Mouse (Mus musculus): ENCODE measurements around the gene Tmem178b. TPM values are rescaled to one million over a fixed set of nuclear protein-coding genes. Genes with fewer than 3 reads are reported as not detected.

The Tmem178b gene
- polyA plus RNA-seq, 1 experiment from 2014 or later: not detected

DNA sequence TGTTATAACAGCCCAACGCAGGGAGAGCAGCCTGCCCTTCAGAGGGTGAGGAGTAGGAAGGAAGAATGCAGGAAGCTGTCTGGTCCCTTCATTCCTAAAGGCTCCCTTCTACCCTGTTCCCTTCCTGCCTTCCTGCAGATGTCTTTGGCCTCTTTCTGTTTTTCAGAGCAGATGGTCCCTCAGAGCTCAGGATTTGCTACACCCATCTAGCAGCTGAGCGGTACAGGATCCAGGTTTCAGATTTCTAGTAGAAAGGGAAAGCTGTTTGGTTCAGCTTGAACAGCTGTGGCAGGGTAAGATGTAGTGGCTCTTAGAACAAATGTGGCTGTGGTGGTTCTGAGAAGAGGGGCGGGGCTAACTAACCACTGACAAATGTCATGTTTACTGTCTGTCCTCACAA is 197.9 kb downstream of the Tmem178b start:
- 52% methylated on average over 3 of the region's 3 CpGs for WGBS (ENCODE audit: insufficient replicate concordance)
- Histone ChIP-seq H3K27ac (ENCODE audit: low read depth) (no peak overlapping the region), H3K27me3 (ENCODE audit: insufficient read depth, low read length) (no peaks in the 10 kb centered on the region), H3K4me1 (ENCODE audit: insufficient read depth) (no peaks in the 10 kb centered on the region), H3K4me3 (ENCODE audit: low read depth, low read length) (no peak overlapping the region), H3K9ac (replicated peaks) (no peak overlapping the region), H3K4me2 (ENCODE audit: low read depth, low read length) (no peak overlapping the region), H3K9me3 (ENCODE audit: low read length) (no peaks in the 10 kb centered on the region), H3K36me3 (replicated peaks; ENCODE audit: insufficient read depth, low read length) (no peaks in the 10 kb centered on the region)
- ATAC-seq (no peak), DNase-seq (no peak)
- TF ChIP-seq EP300 (IDR thresholded peaks at IDR 0.05; ENCODE audit: low read depth) (no peak), CTCF (IDR thresholded peaks at IDR 0.05; ENCODE audit: low read depth) (no peak)

DNA sequence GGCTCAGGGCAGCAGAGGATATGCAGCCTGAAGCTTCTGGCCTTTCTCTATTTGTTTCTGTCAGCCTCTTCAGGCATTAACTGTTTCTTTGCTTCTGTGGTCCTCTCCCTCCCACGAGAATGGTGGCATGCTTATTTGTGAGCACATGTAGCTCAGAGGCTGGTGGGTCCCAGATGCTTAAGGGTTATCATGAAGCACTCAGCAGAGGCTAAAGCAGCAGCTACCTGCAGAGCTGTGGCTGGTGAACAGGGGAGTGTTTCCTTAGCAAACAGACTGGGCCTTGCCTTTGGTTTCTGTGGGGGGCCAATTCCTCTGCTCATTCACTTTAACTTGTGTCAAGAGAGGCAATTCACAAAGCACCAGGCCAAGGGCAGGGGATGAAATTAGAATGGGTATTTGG is 203.0 kb downstream of the Tmem178b start:
- no peak for DNase-seq
- TF ChIP-seq EP300 (IDR thresholded peaks at IDR 0.05; ENCODE audit: low read depth) (no peak), CTCF (IDR thresholded peaks at IDR 0.05; ENCODE audit: low read depth) (no peak)
- Histone ChIP-seq H3K36me3 (replicated peaks; ENCODE audit: insufficient read depth, low read length) (no peaks in the 10 kb centered on the region), H3K4me3 (ENCODE audit: low read depth, low read length) (no peak overlapping the region), H3K27me3 (ENCODE audit: insufficient read depth, low read length) (no peaks in the 10 kb centered on the region), H3K4me1 (ENCODE audit: insufficient read depth) (no peaks in the 10 kb centered on the region), H3K4me2 (ENCODE audit: low read depth, low read length) (no peak overlapping the region), H3K9ac (replicated peaks) (no peak overlapping the region), H3K27ac (ENCODE audit: low read depth) (no peak overlapping the region), H3K9me3 (ENCODE audit: low read length) (no peaks in the 10 kb centered on the region)
- ATAC-seq: no peak
- WGBS (ENCODE audit: insufficient replicate concordance): 10% methylated on average over 1 of the region's 1 CpGs

DNA sequence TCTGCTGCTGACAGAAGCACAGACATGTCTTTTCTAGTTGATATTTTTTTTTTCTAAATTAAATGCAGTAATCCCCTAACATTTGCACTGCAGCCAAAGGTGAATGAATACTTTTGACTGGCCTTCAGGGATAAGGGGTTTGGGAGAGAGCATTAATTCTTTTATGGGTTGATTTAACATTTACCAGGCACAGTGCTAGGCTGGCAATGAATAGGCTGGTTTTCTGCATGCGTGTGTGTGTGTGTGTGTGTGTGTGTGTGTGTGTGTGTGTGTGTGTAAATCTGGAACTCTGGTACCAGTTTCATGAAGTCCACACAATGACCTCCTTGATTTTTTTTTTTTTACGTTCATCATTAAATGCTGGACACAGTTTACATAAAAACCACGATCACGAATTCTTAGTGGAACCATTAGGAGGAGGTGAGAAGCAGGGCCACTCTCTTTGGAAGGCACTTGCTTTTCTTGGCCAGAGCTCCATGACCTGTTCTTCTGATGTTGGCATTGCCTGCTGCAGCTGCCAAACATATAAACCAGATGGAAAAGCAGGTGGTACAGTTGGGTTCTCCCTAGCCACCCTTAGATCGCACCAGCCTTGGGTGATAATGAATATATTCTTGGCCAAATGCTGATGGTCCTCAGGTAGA is 203.7 kb downstream of the Tmem178b start:
- no peak overlapping the region for H3K4me3 ChIP-seq (ENCODE audit: low read depth, low read length)
- ATAC-seq: no peak

DNA sequence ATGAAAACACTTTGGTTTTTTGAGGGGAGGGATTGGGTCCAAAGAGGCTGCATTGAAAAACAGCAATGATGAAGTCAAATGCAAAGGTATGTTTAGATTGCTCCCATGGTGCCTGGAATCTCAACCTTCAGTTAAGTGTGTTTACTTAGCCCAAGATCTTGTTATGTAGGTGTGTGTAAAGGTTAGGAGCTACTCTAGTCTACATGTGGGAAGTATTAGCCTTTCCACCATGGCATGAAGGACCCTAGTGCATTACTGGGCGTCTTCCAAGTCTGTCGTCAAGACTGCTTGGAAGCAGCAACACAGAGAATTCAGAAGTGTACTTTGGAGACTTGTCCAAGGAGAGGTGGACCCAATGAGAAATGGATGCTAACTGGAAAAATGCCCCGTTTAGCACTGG is 205.3 kb downstream of the Tmem178b start:
- Histone ChIP-seq H3K4me2 (ENCODE audit: low read depth, low read length) (no peak overlapping the region), H3K4me1 (ENCODE audit: insufficient read depth) (no peaks in the 10 kb centered on the region), H3K27ac (ENCODE audit: low read depth) (no peak overlapping the region), H3K4me3 (ENCODE audit: low read depth, low read length) (no peak overlapping the region), H3K27me3 (ENCODE audit: insufficient read depth, low read length) (no peaks in the 10 kb centered on the region), H3K36me3 (replicated peaks; ENCODE audit: insufficient read depth, low read length) (no peaks in the 10 kb centered on the region), H3K9ac (replicated peaks) (no peak overlapping the region), H3K9me3 (ENCODE audit: low read length) (no peaks in the 10 kb centered on the region)
- WGBS (ENCODE audit: insufficient replicate concordance): 75% methylated on average over 3 of the region's 3 CpGs
- TF ChIP-seq EP300 (IDR thresholded peaks at IDR 0.05; ENCODE audit: low read depth): no peak
- TF ChIP-seq CTCF (IDR thresholded peaks at IDR 0.05; ENCODE audit: low read depth): no peak
- ATAC-seq (no peak), DNase-seq (no peak)

More for the DNA sequence above, 203.7 kb downstream of the Tmem178b start:
- H3K9ac ChIP-seq (replicated peaks): no peak overlapping the region
- DNase-seq: no peak
- no peaks in the 10 kb centered on the region for H3K27me3 ChIP-seq (ENCODE audit: insufficient read depth, low read length)
- H3K27ac ChIP-seq (ENCODE audit: low read depth): no peak overlapping the region
- no peaks in the 10 kb centered on the region for H3K9me3 ChIP-seq (ENCODE audit: low read length)
- no peak overlapping the region for H3K4me2 ChIP-seq (ENCODE audit: low read depth, low read length)
- WGBS (ENCODE audit: insufficient replicate concordance): 78% methylated on average over 5 of the region's 5 CpGs
- TF ChIP-seq CTCF (IDR thresholded peaks at IDR 0.05; ENCODE audit: low read depth): no peak
- no peak for TF ChIP-seq EP300 (IDR thresholded peaks at IDR 0.05; ENCODE audit: low read depth)
- H3K4me1 ChIP-seq (ENCODE audit: insufficient read depth): no peaks in the 10 kb centered on the region
- H3K36me3 ChIP-seq (replicated peaks; ENCODE audit: insufficient read depth, low read length): no peaks in the 10 kb centered on the region

DNA sequence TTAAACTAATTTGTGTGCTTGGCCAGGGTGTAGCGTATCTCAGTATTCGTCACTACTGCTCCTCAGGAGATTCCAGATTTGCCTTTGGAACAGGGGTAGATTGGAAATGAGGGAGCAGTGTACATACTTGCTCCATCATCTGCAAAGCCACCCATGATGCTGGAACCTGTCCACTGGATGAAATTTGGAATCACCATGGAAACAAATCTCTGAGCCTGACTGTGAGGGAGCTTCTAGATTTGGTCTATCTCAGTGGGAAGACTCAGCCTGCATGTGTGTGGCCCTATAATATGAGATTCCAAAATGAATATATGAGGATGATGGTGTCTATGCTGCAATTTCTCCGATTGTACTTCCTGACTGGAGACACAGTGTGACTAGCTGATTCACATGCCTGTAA is 210.7 kb downstream of the Tmem178b start:
- TF ChIP-seq EP300 (IDR thresholded peaks at IDR 0.05; ENCODE audit: low read depth) (no peak), CTCF (IDR thresholded peaks at IDR 0.05; ENCODE audit: low read depth) (no peak)
- H3K27me3 ChIP-seq (ENCODE audit: insufficient read depth, low read length): no peaks in the 10 kb centered on the region
- no peaks in the 10 kb centered on the region for H3K36me3 ChIP-seq (replicated peaks; ENCODE audit: insufficient read depth, low read length)
- 81% methylated on average over 3 of the region's 3 CpGs for WGBS (ENCODE audit: insufficient replicate concordance)
- H3K4me2 ChIP-seq (ENCODE audit: low read depth, low read length): no peak overlapping the region
- no peak overlapping the region for H3K9ac ChIP-seq (replicated peaks)
- ATAC-seq (no peak), DNase-seq (no peak)
- H3K4me3 ChIP-seq (ENCODE audit: low read depth, low read length): no peak overlapping the region
- H3K4me1 ChIP-seq (ENCODE audit: insufficient read depth): no peaks in the 10 kb centered on the region
- H3K27ac ChIP-seq (ENCODE audit: low read depth): no peak overlapping the region
- H3K9me3 ChIP-seq (ENCODE audit: low read length): no peaks in the 10 kb centered on the region

DNA sequence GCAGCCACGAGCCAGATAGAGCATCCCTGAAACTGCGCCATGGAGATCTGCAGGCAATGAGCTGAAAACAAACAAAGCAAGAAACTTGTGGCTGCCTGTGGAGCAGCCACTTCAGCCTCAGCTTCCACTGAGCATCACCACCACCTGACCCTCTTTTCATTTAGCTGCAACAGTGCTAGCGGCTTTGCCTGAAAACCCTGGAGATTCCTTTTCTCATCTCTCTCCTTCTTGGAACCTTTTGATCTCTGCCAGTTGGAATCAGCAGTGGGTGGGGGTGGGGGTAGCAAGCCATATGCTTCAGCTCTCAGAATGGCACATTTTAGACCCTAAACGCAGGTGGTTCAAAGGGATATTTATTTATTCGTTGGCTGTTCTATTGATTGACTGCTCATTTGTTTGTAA is 218.2 kb downstream of the Tmem178b start:
- H3K4me1 ChIP-seq (ENCODE audit: insufficient read depth): no peaks in the 10 kb centered on the region
- no peak overlapping the region for H3K9ac ChIP-seq (replicated peaks)
- no peak overlapping the region for H3K27ac ChIP-seq (ENCODE audit: low read depth)
- no peak overlapping the region for H3K4me2 ChIP-seq (ENCODE audit: low read depth, low read length)
- no peak for ATAC-seq
- H3K4me3 ChIP-seq (ENCODE audit: low read depth, low read length): no peak overlapping the region
- H3K27me3 ChIP-seq (ENCODE audit: insufficient read depth, low read length): no peaks in the 10 kb centered on the region
- H3K36me3 ChIP-seq (replicated peaks; ENCODE audit: insufficient read depth, low read length): no peaks in the 10 kb centered on the region
- H3K9me3 ChIP-seq (ENCODE audit: low read length): no peaks in the 10 kb centered on the region
- no peak for TF ChIP-seq CTCF (IDR thresholded peaks at IDR 0.05; ENCODE audit: low read depth)
- no peak for TF ChIP-seq EP300 (IDR thresholded peaks at IDR 0.05; ENCODE audit: low read depth)
- no peak for DNase-seq
- 23% methylated on average over 5 of the region's 5 CpGs for WGBS (ENCODE audit: insufficient replicate concordance)
